Mouse (Mus musculus): Measurements from ENCODE around the gene Foxp1. TPM values are rescaled to one million over a fixed set of nuclear protein-coding genes. Genes with fewer than 3 reads are reported as not detected.
A peak's percentile ranks its signal among the peaks of the same experiment; 100 is the strongest.

Gene Foxp1
- polyA plus RNA-seq, 1 experiment from 2014 or later = 96.6 TPM

- peaks cover 41% of the 10 kb centered on the region for H3K4me1 ChIP-seq
- H3K4me2 ChIP-seq (replicated peaks) = no peak overlapping the region
- ATAC-seq (ENCODE audit: low FRiP score, low read depth) = no peak
These were observed 429.3 kb downstream of the Foxp1 start for GRCm38 (mm10) chr6:99093208-99093607.

GRCm38 (mm10) chr6:99091799-99092198 is 430.7 kb downstream of the Foxp1 start:
- no peak overlapping the region for H3K9ac ChIP-seq (replicated peaks)
- no peaks in the 10 kb centered on the region for H3K9me3 ChIP-seq
- ATAC-seq (ENCODE audit: low FRiP score, low read depth) = no peak
- no peaks in the 10 kb centered on the region for H3K36me3 ChIP-seq
- H3K4me1 ChIP-seq = peaks cover 31% of the 10 kb centered on the region
- H3K4me2 ChIP-seq (replicated peaks) = no peak overlapping the region
- H3K27me3 ChIP-seq = no peaks in the 10 kb centered on the region
- H3K27ac ChIP-seq (replicated peaks) = no peak overlapping the region
- WGBS = 75% methylated on average over 2 of the region's 2 CpGs
- H3K4me3 ChIP-seq = no peak overlapping the region

More at GRCm38 (mm10) chr6:99093208-99093607, 429.3 kb downstream of the Foxp1 start:
- no peaks in the 10 kb centered on the region for H3K36me3 ChIP-seq
- H3K9ac ChIP-seq (replicated peaks) = no peak overlapping the region
- no peaks in the 10 kb centered on the region for H3K27me3 ChIP-seq
- no peaks in the 10 kb centered on the region for H3K9me3 ChIP-seq
- H3K27ac ChIP-seq (replicated peaks) = no peak overlapping the region
- H3K4me3 ChIP-seq = no peak overlapping the region
- WGBS = 57% methylated on average over 5 of the region's 5 CpGs

- Histone ChIP-seq H3K9ac (replicated peaks) (no peak overlapping the region), H3K4me1 (no peaks in the 10 kb centered on the region), H3K4me3 (no peak overlapping the region), H3K4me2 (replicated peaks) (no peak overlapping the region), H3K27me3 (no peaks in the 10 kb centered on the region), H3K9me3 (no peaks in the 10 kb centered on the region), H3K27ac (replicated peaks) (no peak overlapping the region), H3K36me3 (no peaks in the 10 kb centered on the region)
- 80% methylated on average over 7 of the region's 7 CpGs for WGBS
- no peak for ATAC-seq (ENCODE audit: low FRiP score, low read depth)
These were observed 434.9 kb downstream of the Foxp1 start for GRCm38 (mm10) chr6:99087598-99087997.

GRCm38 (mm10) chr6:99084956-99085355 is 437.6 kb downstream of the Foxp1 start:
- Histone ChIP-seq H3K4me3 (no peak overlapping the region), H3K4me2 (replicated peaks) (no peak overlapping the region), H3K27ac (replicated peaks) (no peak overlapping the region), H3K4me1 (0 out of 2 replicates have a peak, but pooled peaks cover 4% of the 10 kb centered on the region), H3K36me3 (no peaks in the 10 kb centered on the region), H3K9ac (replicated peaks) (no peak overlapping the region), H3K27me3 (no peaks in the 10 kb centered on the region), H3K9me3 (no peaks in the 10 kb centered on the region)
- 87% methylated on average over 4 of the region's 4 CpGs for WGBS
- ATAC-seq (ENCODE audit: low FRiP score, low read depth) = no peak

GRCm38 (mm10) chr6:99081259-99081658 is 441.3 kb downstream of the Foxp1 start:
- 58% methylated on average over 5 of the region's 5 CpGs for whole genome bisulfite sequencing
- Histone ChIP-seq H3K9ac (replicated peaks) (no peak overlapping the region), H3K27me3 (0 out of 2 replicates have a peak, but pooled peaks cover 3% of the 10 kb centered on the region), H3K4me1 (0 out of 2 replicates have a peak, but pooled peaks cover 4% of the 10 kb centered on the region), H3K27ac (replicated peaks) (no peak overlapping the region), H3K9me3 (no peaks in the 10 kb centered on the region), H3K4me2 (replicated peaks) (no peak overlapping the region), H3K4me3 (no peak overlapping the region), H3K36me3 (no peaks in the 10 kb centered on the region)
- ATAC-seq (ENCODE audit: low FRiP score, low read depth) = no peak

- Histone ChIP-seq H3K4me1 (0 out of 2 replicates have a peak, but pooled peaks cover 4% of the 10 kb centered on the region), H3K9ac (replicated peaks) (no peak overlapping the region), H3K9me3 (no peaks in the 10 kb centered on the region), H3K27me3 (0 out of 2 replicates have a peak, but pooled peaks cover 3% of the 10 kb centered on the region), H3K4me3 (no peak overlapping the region), H3K36me3 (peaks cover 16% of the 10 kb centered on the region), H3K4me2 (replicated peaks) (no peak overlapping the region), H3K27ac (replicated peaks) (no peak overlapping the region)
- no peak for ATAC-seq (ENCODE audit: low FRiP score, low read depth)
- 39% methylated on average over 10 of the region's 10 CpGs for WGBS
These were observed 443.3 kb downstream of the Foxp1 start for GRCm38 (mm10) chr6:99079041-99079835.

GRCm38 (mm10) chr6:99078089-99078488 is 444.4 kb downstream of the Foxp1 start:
- H3K36me3 ChIP-seq = peaks cover 16% of the 10 kb centered on the region
- peaks cover 10% of the 10 kb centered on the region; the same call in 1 of the 2 replicates for H3K4me1 ChIP-seq
- ATAC-seq (ENCODE audit: low FRiP score, low read depth) = no peak
- H3K4me3 ChIP-seq = no peak overlapping the region
- 0 out of 2 replicates have a peak, but pooled peaks cover 3% of the 10 kb centered on the region for H3K27me3 ChIP-seq
- no peak overlapping the region for H3K27ac ChIP-seq (replicated peaks)
- 93% methylated on average over 4 of the region's 4 CpGs for WGBS
- no peak overlapping the region for H3K9ac ChIP-seq (replicated peaks)
- no peaks in the 10 kb centered on the region for H3K9me3 ChIP-seq
- H3K4me2 ChIP-seq (replicated peaks) = no peak overlapping the region

GRCm38 (mm10) chr6:99073303-99074271 is 448.9 kb downstream of the Foxp1 start:
- peaks cover 20% of the 10 kb centered on the region for H3K4me1 ChIP-seq
- WGBS = 73% methylated on average over 9 of the region's 9 CpGs
- H3K27ac ChIP-seq (replicated peaks) = peak overlapping the region; percentile 44
- H3K9ac ChIP-seq (replicated peaks) = no peak overlapping the region
- ATAC-seq (ENCODE audit: low FRiP score, low read depth) = peak; percentile 83
- H3K9me3 ChIP-seq = no peaks in the 10 kb centered on the region
- H3K4me2 ChIP-seq (replicated peaks) = no peak overlapping the region
- H3K36me3 ChIP-seq = peaks cover 16% of the 10 kb centered on the region
- no peak overlapping the region for H3K4me3 ChIP-seq
- no peaks in the 10 kb centered on the region for H3K27me3 ChIP-seq

GRCm38 (mm10) chr6:99070710-99071109 is 451.8 kb downstream of the Foxp1 start:
- Histone ChIP-seq H3K27ac (replicated peaks) (no peak overlapping the region), H3K36me3 (peaks cover 15% of the 10 kb centered on the region), H3K4me2 (replicated peaks) (no peak overlapping the region), H3K27me3 (no peaks in the 10 kb centered on the region), H3K9ac (replicated peaks) (no peak overlapping the region), H3K4me3 (no peak overlapping the region), H3K9me3 (no peaks in the 10 kb centered on the region), H3K4me1 (peaks cover 25% of the 10 kb centered on the region)
- WGBS = 87% methylated on average over 5 of the region's 5 CpGs
- no peak for ATAC-seq (ENCODE audit: low FRiP score, low read depth)

GRCm38 (mm10) chr6:99069726-99070125 is 452.8 kb downstream of the Foxp1 start:
- Histone ChIP-seq H3K4me3 (no peak overlapping the region), H3K9me3 (no peaks in the 10 kb centered on the region), H3K36me3 (peaks cover 5% of the 10 kb centered on the region), H3K4me2 (replicated peaks) (no peak overlapping the region), H3K27ac (replicated peaks) (no peak overlapping the region), H3K4me1 (peaks cover 29% of the 10 kb centered on the region), H3K9ac (replicated peaks) (no peak overlapping the region), H3K27me3 (no peaks in the 10 kb centered on the region)
- 95% methylated on average over 1 of the region's 1 CpGs for WGBS
- no peak for ATAC-seq (ENCODE audit: low FRiP score, low read depth)

GRCm38 (mm10) chr6:99065569-99066353 is 456.8 kb downstream of the Foxp1 start:
- no peak overlapping the region for H3K4me2 ChIP-seq (replicated peaks)
- H3K36me3 ChIP-seq = no peaks in the 10 kb centered on the region
- no peak overlapping the region for H3K4me3 ChIP-seq
- ATAC-seq (ENCODE audit: low FRiP score, low read depth) = no peak
- H3K9me3 ChIP-seq = no peaks in the 10 kb centered on the region
- H3K9ac ChIP-seq (replicated peaks) = no peak overlapping the region
- no peak overlapping the region for H3K27ac ChIP-seq (replicated peaks)
- 59% methylated on average over 9 of the region's 9 CpGs for WGBS
- no peaks in the 10 kb centered on the region for H3K27me3 ChIP-seq
- peaks cover 9% of the 10 kb centered on the region for H3K4me1 ChIP-seq
